Mouse (Mus musculus): ENCODE data around the gene Stat4. TPM values are rescaled to one million over a fixed set of nuclear protein-coding genes. Genes with fewer than 3 reads are reported as not detected.
"Not testable (repeated sequence)": the region's sequence is repeated elsewhere in the genome, so short reads cannot be mapped to it uniquely, and the experiment has no call there.

Stat4 gene
- polyA plus RNA-seq, 1 experiment from 2014 or later: 1.0 TPM

GRCm38 (mm10) chr1:52040366-52041061 is 53.6 kb downstream of the Stat4 start:
- DNase-seq (ENCODE audit: low spot score) (no peak), ATAC-seq (replicated peaks; ENCODE audit: low FRiP score, low read depth) (no peak)
- Histone ChIP-seq H3K27ac (no peak overlapping the region), H3K9ac (ENCODE audit: low read depth, low read length) (no peak overlapping the region), H3K36me3 (ENCODE audit: insufficient read depth, low read length) (no peaks in the 10 kb centered on the region), H3K9me3 (replicated peaks; ENCODE audit: low read length) (no peaks in the 10 kb centered on the region), H3K4me2 (ENCODE audit: low read length) (no peak overlapping the region), H3K4me1 (replicated peaks; ENCODE audit: insufficient read depth, low read length) (no peaks in the 10 kb centered on the region), H3K27me3 (ENCODE audit: insufficient read depth, low read length) (no peaks in the 10 kb centered on the region), H3K4me3 (replicated peaks; ENCODE audit: low read depth, low read length) (no peak overlapping the region)
- TF ChIP-seq CTCF (IDR thresholded peaks at IDR 0.05; ENCODE audit: low read depth): no peak
- 74% methylated on average over 11 of the region's 11 CpGs for WGBS

- TF ChIP-seq CTCF (IDR thresholded peaks at IDR 0.05; ENCODE audit: low read depth): no peak
- DNase-seq (ENCODE audit: low spot score) (no peak), ATAC-seq (replicated peaks; ENCODE audit: low FRiP score, low read depth) (no peak)
- H3K9me3 ChIP-seq (replicated peaks; ENCODE audit: low read length): no peaks in the 10 kb centered on the region
- no peaks in the 10 kb centered on the region for H3K4me1 ChIP-seq (replicated peaks; ENCODE audit: insufficient read depth, low read length)
- WGBS: 78% methylated on average over 4 of the region's 4 CpGs
- no peaks in the 10 kb centered on the region for H3K36me3 ChIP-seq (ENCODE audit: insufficient read depth, low read length)
- no peak overlapping the region for H3K4me2 ChIP-seq (ENCODE audit: low read length)
- H3K27ac ChIP-seq: no peak overlapping the region
- H3K27me3 ChIP-seq (ENCODE audit: insufficient read depth, low read length): no peaks in the 10 kb centered on the region
- H3K9ac ChIP-seq (ENCODE audit: low read depth, low read length): no peak overlapping the region
- no peak overlapping the region for H3K4me3 ChIP-seq (replicated peaks; ENCODE audit: low read depth, low read length)
These were observed 56.2 kb downstream of the Stat4 start for GRCm38 (mm10) chr1:52043191-52043590.

DNA sequence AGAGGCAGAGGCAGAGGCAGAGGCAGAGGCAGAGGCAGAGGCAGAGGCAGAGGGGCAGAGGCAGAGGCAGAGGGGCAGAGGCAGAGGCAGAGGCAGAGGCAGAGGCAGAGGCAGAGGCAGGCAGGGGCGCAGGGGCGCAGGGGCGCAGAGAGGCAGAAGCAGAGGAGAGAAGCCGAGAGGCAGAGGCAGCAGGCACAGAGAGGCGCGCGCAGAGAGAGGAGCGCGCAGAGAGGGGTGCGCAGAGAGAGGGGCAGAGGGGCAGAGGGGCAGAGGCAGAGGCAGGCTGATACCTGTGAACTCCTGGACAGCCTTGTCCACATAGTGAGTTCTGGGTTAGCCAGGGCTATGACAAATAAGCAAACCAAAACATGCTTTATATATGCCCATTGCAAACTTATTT is 59.9 kb downstream of the Stat4 start:
- not testable (repeated sequence) for H3K4me1 ChIP-seq (replicated peaks; ENCODE audit: insufficient read depth, low read length); H3K27me3 ChIP-seq (ENCODE audit: insufficient read depth, low read length); H3K4me2 ChIP-seq (ENCODE audit: low read length); DNase-seq (ENCODE audit: low spot score); H3K9me3 ChIP-seq (replicated peaks; ENCODE audit: low read length); H3K4me3 ChIP-seq (replicated peaks; ENCODE audit: low read depth, low read length); ATAC-seq (replicated peaks; ENCODE audit: low FRiP score, low read depth); H3K27ac ChIP-seq; H3K36me3 ChIP-seq (ENCODE audit: insufficient read depth, low read length); H3K9ac ChIP-seq (ENCODE audit: low read depth, low read length)
- 94% methylated on average over 10 of the region's 10 CpGs for WGBS

GRCm38 (mm10) chr1:52048711-52049110 is 61.8 kb downstream of the Stat4 start:
- Histone ChIP-seq H3K9ac (ENCODE audit: low read depth, low read length) (no peak overlapping the region), H3K4me1 (replicated peaks; ENCODE audit: insufficient read depth, low read length) (no peaks in the 10 kb centered on the region), H3K27ac (no peak overlapping the region), H3K4me2 (ENCODE audit: low read length) (no peak overlapping the region), H3K4me3 (replicated peaks; ENCODE audit: low read depth, low read length) (no peak overlapping the region), H3K9me3 (replicated peaks; ENCODE audit: low read length) (no peaks in the 10 kb centered on the region), H3K36me3 (ENCODE audit: insufficient read depth, low read length) (no peaks in the 10 kb centered on the region), H3K27me3 (ENCODE audit: insufficient read depth, low read length) (no peaks in the 10 kb centered on the region)
- ATAC-seq (replicated peaks; ENCODE audit: low FRiP score, low read depth) (no peak), DNase-seq (ENCODE audit: low spot score) (no peak)
- TF ChIP-seq CTCF (IDR thresholded peaks at IDR 0.05; ENCODE audit: low read depth): no peak
- WGBS: 70% methylated on average over 2 of the region's 2 CpGs

DNA sequence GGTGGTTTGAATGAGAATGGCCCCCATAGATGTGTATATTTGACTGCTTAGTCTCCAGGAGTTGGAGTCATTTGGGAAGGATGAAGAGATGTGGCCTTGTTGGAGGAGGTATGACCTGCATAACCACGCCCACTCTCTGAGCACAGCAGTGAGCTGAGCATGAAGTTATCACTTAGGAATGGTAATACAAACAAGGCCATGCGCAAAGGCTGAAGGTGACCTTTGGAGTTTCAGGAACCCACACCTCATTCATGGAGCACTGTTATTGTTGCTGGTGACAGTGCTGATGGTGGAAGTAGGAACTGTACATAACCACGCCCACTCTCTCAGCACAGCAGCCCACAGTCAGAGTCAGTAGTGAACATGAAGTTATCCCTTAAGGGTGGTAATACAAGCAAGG is 62.9 kb downstream of the Stat4 start:
- no peak for TF ChIP-seq CTCF (IDR thresholded peaks at IDR 0.05; ENCODE audit: low read depth)
- ATAC-seq (replicated peaks; ENCODE audit: low FRiP score, low read depth) (no peak), DNase-seq (ENCODE audit: low spot score) (no peak)
- Histone ChIP-seq H3K36me3 (ENCODE audit: insufficient read depth, low read length) (no peaks in the 10 kb centered on the region), H3K9me3 (replicated peaks; ENCODE audit: low read length) (no peaks in the 10 kb centered on the region), H3K4me2 (ENCODE audit: low read length) (no peak overlapping the region), H3K4me3 (replicated peaks; ENCODE audit: low read depth, low read length) (no peak overlapping the region), H3K4me1 (replicated peaks; ENCODE audit: insufficient read depth, low read length) (no peaks in the 10 kb centered on the region), H3K9ac (ENCODE audit: low read depth, low read length) (no peak overlapping the region), H3K27ac (no peak overlapping the region), H3K27me3 (ENCODE audit: insufficient read depth, low read length) (no peaks in the 10 kb centered on the region)
- 87% methylated on average over 3 of the region's 3 CpGs for WGBS

- Histone ChIP-seq H3K27me3 (ENCODE audit: insufficient read depth, low read length) (no peaks in the 10 kb centered on the region), H3K4me1 (replicated peaks; ENCODE audit: insufficient read depth, low read length) (no peaks in the 10 kb centered on the region), H3K27ac (no peak overlapping the region), H3K4me2 (ENCODE audit: low read length) (no peak overlapping the region), H3K9me3 (replicated peaks; ENCODE audit: low read length) (no peaks in the 10 kb centered on the region), H3K36me3 (ENCODE audit: insufficient read depth, low read length) (no peaks in the 10 kb centered on the region), H3K4me3 (replicated peaks; ENCODE audit: low read depth, low read length) (no peak overlapping the region), H3K9ac (ENCODE audit: low read depth, low read length) (no peak overlapping the region)
- DNase-seq (ENCODE audit: low spot score) (no peak), ATAC-seq (replicated peaks; ENCODE audit: low FRiP score, low read depth) (no peak)
- WGBS: 79% methylated on average over 3 of the region's 3 CpGs
- no peak for TF ChIP-seq CTCF (IDR thresholded peaks at IDR 0.05; ENCODE audit: low read depth)
These were observed 64.6 kb downstream of the Stat4 start for GRCm38 (mm10) chr1:52051542-52051941.

GRCm38 (mm10) chr1:52052910-52053309 is 66.0 kb downstream of the Stat4 start:
- no peak overlapping the region for H3K4me3 ChIP-seq (replicated peaks; ENCODE audit: low read depth, low read length)
- no peak overlapping the region for H3K4me2 ChIP-seq (ENCODE audit: low read length)
- no peak for TF ChIP-seq CTCF (IDR thresholded peaks at IDR 0.05; ENCODE audit: low read depth)
- H3K36me3 ChIP-seq (ENCODE audit: insufficient read depth, low read length): no peaks in the 10 kb centered on the region
- ATAC-seq (replicated peaks; ENCODE audit: low FRiP score, low read depth): no peak
- WGBS: 92% methylated on average over 9 of the region's 9 CpGs
- no peaks in the 10 kb centered on the region for H3K9me3 ChIP-seq (replicated peaks; ENCODE audit: low read length)
- H3K9ac ChIP-seq (ENCODE audit: low read depth, low read length): no peak overlapping the region
- no peaks in the 10 kb centered on the region for H3K27me3 ChIP-seq (ENCODE audit: insufficient read depth, low read length)
- no peaks in the 10 kb centered on the region for H3K4me1 ChIP-seq (replicated peaks; ENCODE audit: insufficient read depth, low read length)
- H3K27ac ChIP-seq: no peak overlapping the region
- DNase-seq (ENCODE audit: low spot score): no peak

Data from kidney, postnatal 0 days (tissue).